Mouse (Mus musculus) spleen, adult 18-20 months (tissue): Measurements from ENCODE around the gene Rnf166.

ENCODE experiments used
- DNase-seq, 2 experiments: peaks; one replicate each; pipeline ENCODE4 v3.0.0; 2022; ENCODE audit warnings: mixed read lengths in 2 of 2

Rnf166 gene

GRCm38 (mm10) chr8:122436586-122437125 lies 39.2 kb downstream of the Rnf166 start:
- no peak for DNase-seq

GRCm38 (mm10) chr8:122436146-122436545 lies 39.7 kb downstream of the Rnf166 start:
- no peak for DNase-seq

- no peak for DNase-seq
Observed at GRCm38 (mm10) chr8:122435375-122435774, 40.5 kb downstream of the Rnf166 start.

GRCm38 (mm10) chr8:122433269-122433905 lies 42.5 kb downstream of the Rnf166 start:
- DNase-seq = no peak

GRCm38 (mm10) chr8:122432443-122433268 lies 43.2 kb downstream of the Rnf166 start, which contains the start of gene Cyba:
Gene Cyba (minus strand): TSS chr8:122432930.
- peak; percentile 84 to 88 for DNase-seq

GRCm38 (mm10) chr8:122431694-122432442 lies 44.0 kb downstream of the Rnf166 start:
- DNase-seq = peak; percentile 40 to 48

- no peak for DNase-seq
Observed at GRCm38 (mm10) chr8:122430646-122431045, 45.2 kb downstream of the Rnf166 start.

GRCm38 (mm10) chr8:122430058-122430636 lies 45.7 kb downstream of the Rnf166 start:
- peak; percentile 53 to 59 for DNase-seq

- DNase-seq = peak; percentile 42 to 44
Observed at GRCm38 (mm10) chr8:122428163-122428562, 47.7 kb downstream of the Rnf166 start.

- no peak for DNase-seq
Observed at GRCm38 (mm10) chr8:122427607-122428006, 48.3 kb downstream of the Rnf166 start.

- DNase-seq = no peak
Observed at GRCm38 (mm10) chr8:122426145-122426544, 49.7 kb downstream of the Rnf166 start.

- DNase-seq = no peak
Observed at GRCm38 (mm10) chr8:122423659-122424058, 52.2 kb downstream of the Rnf166 start.

- DNase-seq = no peak
Observed at GRCm38 (mm10) chr8:122423217-122423616, 52.6 kb downstream of the Rnf166 start.

GRCm38 (mm10) chr8:122421376-122422070 lies 54.3 kb downstream of the Rnf166 start, which contains the start of gene Il17c:
Gene Il17c (plus strand): TSS chr8:122422020.
- DNase-seq = no peak

GRCm38 (mm10) chr8:122419881-122420555 lies 55.8 kb downstream of the Rnf166 start:
- DNase-seq = no peak
